Mouse (Mus musculus) testis, adult 2 months (tissue): ENCODE results near the gene Mpz.

Experiments used
- CTCF ChIP-seq: fragments of 200-500 bp; IDR thresholded peaks from 2 replicates; pipeline ENCODE4 v1.5.1; 2012; ENCODE audit warnings: low read depth, mild to moderate bottlenecking, inconsistent platforms, low read length, moderate library complexity; ENCODE audit not compliant: control insufficient read depth, insufficient read depth, insufficient replicate concordance
- POLR2A ChIP-seq: fragments of 200-500 bp; IDR thresholded peaks from 2 replicates; pipeline ENCODE4 v1.6.1; 2012; ENCODE audit warnings: low read depth, mild to moderate bottlenecking, inconsistent platforms, low read length, moderate library complexity; ENCODE audit not compliant: control insufficient read depth

DNA sequence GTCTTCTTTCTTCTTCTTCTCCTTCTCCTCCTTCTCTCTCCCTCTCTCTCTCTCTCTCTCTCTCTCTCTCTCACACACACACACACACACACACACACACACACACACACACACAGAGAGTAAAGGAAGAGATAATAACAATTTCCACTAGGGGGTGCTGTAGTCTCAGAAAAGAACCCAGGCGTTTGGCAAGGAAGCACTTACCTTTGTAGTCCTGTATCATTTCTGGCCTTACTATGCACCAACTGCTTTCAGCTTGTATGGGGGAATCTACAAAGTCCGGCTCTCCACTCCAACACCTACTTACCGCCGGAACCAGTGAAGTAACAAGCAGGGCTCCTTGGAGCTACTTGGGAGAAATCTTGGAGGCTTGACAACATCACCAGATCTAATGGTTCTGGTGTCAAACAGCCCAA lies 32.2 kb upstream of the Mpz start:
- no peak for TF ChIP-seq CTCF
- no peak for TF ChIP-seq POLR2A
